15 mouse cellular contexts compared by ENCODE assay signal in the genomic region with DNA sequence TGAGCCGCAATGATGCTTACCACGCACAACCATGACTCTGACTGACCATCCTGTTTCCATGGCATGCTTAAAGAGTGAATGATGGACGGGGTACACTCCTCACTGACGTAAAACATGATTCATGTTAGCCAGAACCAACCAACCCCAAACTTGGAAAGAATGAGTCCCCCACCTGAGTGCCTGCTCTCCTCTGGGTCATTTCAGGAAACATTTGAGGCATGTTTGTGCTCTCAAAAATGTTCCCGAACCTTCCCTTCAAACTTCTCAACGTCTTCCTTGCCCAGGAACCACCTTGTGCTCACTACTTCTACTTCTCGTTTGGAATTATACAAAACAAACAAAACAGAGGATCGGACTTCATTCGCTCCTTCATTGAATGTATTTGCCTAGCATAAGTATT.
DNase-seq lines count a peak whose midpoint lies in the region; ATAC-seq and TF ChIP-seq lines count a peak whose summit lies in the region.
"Had no signal": no experiment of that assay in that cellular context is flagged by ENCODE, and none has a peak within 500 bp of the region (broad histone marks: within the 10 kb centered on the region; RNA-seq: fewer than 3 reads in every experiment).

No protein-coding gene starts in this region.

- H3K9ac ChIP-seq in hindbrain, embryonic 11.5 days (ENCODE audit: low read depth, low read length) = no peak overlapping the region
- H3K9ac ChIP-seq in hindbrain, embryonic 16.5 days (ENCODE audit: low read depth, low read length) = no peak overlapping the region
- no peak overlapping the region for H3K9ac ChIP-seq in neural tube, embryonic 14.5 days (replicated peaks; ENCODE audit: low read depth, low read length)
- no peak overlapping the region for H3K9ac ChIP-seq in hindbrain, postnatal 0 days (replicated peaks; ENCODE audit: low read length)
- H3K9ac ChIP-seq in midbrain, embryonic 16.5 days (ENCODE audit: low read depth, low read length) = no peak overlapping the region

- ATAC-seq in hindbrain, embryonic 11.5 days (ENCODE audit: low FRiP score) = no peak
- no peak for ATAC-seq in hindbrain, embryonic 16.5 days
- ATAC-seq in neural tube, embryonic 14.5 days (ENCODE audit: low read depth) = no peak
- ATAC-seq in hindbrain, postnatal 0 days = no peak
- ATAC-seq in midbrain, embryonic 16.5 days = no peak
- ATAC-seq: Patski had no signal

- 59% methylated on average over 9 of the region's 9 CpGs for WGBS in hindbrain, embryonic 11.5 days
- WGBS in hindbrain, embryonic 16.5 days = 65% methylated on average over 9 of the region's 9 CpGs
- WGBS in neural tube, embryonic 14.5 days = 65% methylated on average over 9 of the region's 9 CpGs
- WGBS in hindbrain, postnatal 0 days = 64% methylated on average over 9 of the region's 9 CpGs
- 62% methylated on average over 9 of the region's 9 CpGs for WGBS in midbrain, embryonic 16.5 days

- no peak for TF ChIP-seq CTCF in hindbrain, postnatal 0 days (IDR thresholded peaks at IDR 0.05; ENCODE audit: low read depth)

- no peaks in the 10 kb centered on the region for H3K27me3 ChIP-seq in hindbrain, embryonic 11.5 days (ENCODE audit: control insufficient read depth, insufficient read depth, low read length)
- H3K27me3 ChIP-seq in hindbrain, embryonic 16.5 days (replicated peaks; ENCODE audit: control insufficient read depth, insufficient read depth, low read length) = no peaks in the 10 kb centered on the region
- H3K27me3 ChIP-seq in neural tube, embryonic 14.5 days (ENCODE audit: control insufficient read depth, insufficient read depth, low read length) = no peaks in the 10 kb centered on the region
- no peaks in the 10 kb centered on the region for H3K27me3 ChIP-seq in hindbrain, postnatal 0 days (ENCODE audit: insufficient read depth, low read length)
- H3K27me3 ChIP-seq in midbrain, embryonic 16.5 days (ENCODE audit: control insufficient read depth, insufficient read depth, low read depth, low read length) = no peaks in the 10 kb centered on the region
- H3K27me3 ChIP-seq: Patski had no signal

- peaks cover 13% of the 10 kb centered on the region for H3K4me1 ChIP-seq in hindbrain, embryonic 11.5 days (replicated peaks; ENCODE audit: control insufficient read depth, insufficient read depth, low read length)
- peaks cover 30% of the 10 kb centered on the region for H3K4me1 ChIP-seq in hindbrain, embryonic 16.5 days (ENCODE audit: control insufficient read depth, insufficient read depth, low read depth, low read length)
- peaks cover 11% of the 10 kb centered on the region for H3K4me1 ChIP-seq in neural tube, embryonic 14.5 days (ENCODE audit: control insufficient read depth, insufficient read depth, low read length)
- peaks cover 23% of the 10 kb centered on the region for H3K4me1 ChIP-seq in hindbrain, postnatal 0 days (ENCODE audit: insufficient read depth, low read length)
- peaks cover 33% of the 10 kb centered on the region for H3K4me1 ChIP-seq in midbrain, embryonic 16.5 days (ENCODE audit: control insufficient read depth, insufficient read depth, low read length)

- H3K4me2 ChIP-seq in hindbrain, embryonic 11.5 days (replicated peaks; ENCODE audit: low read depth, low read length) = no peak overlapping the region
- no peak overlapping the region for H3K4me2 ChIP-seq in hindbrain, embryonic 16.5 days (ENCODE audit: low read length)
- no peak overlapping the region; the same call in 1 of the 2 replicates for H3K4me2 ChIP-seq in neural tube, embryonic 14.5 days (ENCODE audit: low read depth, low read length)
- no peak overlapping the region for H3K4me2 ChIP-seq in hindbrain, postnatal 0 days (ENCODE audit: low read depth, low read length)
- H3K4me2 ChIP-seq in midbrain, embryonic 16.5 days (ENCODE audit: low read length) = no peak overlapping the region

- no peaks in the 10 kb centered on the region for H3K36me3 ChIP-seq in hindbrain, embryonic 11.5 days (ENCODE audit: control insufficient read depth, insufficient read depth, low read length)
- H3K36me3 ChIP-seq in hindbrain, embryonic 16.5 days (ENCODE audit: control insufficient read depth, insufficient read depth, low read length) = no peaks in the 10 kb centered on the region
- H3K36me3 ChIP-seq in neural tube, embryonic 14.5 days (ENCODE audit: control insufficient read depth, insufficient read depth, low read length) = no peaks in the 10 kb centered on the region
- no peaks in the 10 kb centered on the region for H3K36me3 ChIP-seq in hindbrain, postnatal 0 days (ENCODE audit: insufficient read depth, low read length)
- H3K36me3 ChIP-seq in midbrain, embryonic 16.5 days (ENCODE audit: control insufficient read depth, insufficient read depth, low read length) = no peaks in the 10 kb centered on the region

- H3K27ac ChIP-seq in hindbrain, embryonic 11.5 days (ENCODE audit: low read depth, low read length) = peak overlapping the region; percentile 97; the same call in 1 of the 2 replicates
- H3K27ac ChIP-seq in hindbrain, embryonic 16.5 days (ENCODE audit: low read depth, low read length) = no peak overlapping the region
- H3K27ac ChIP-seq in neural tube, embryonic 14.5 days (ENCODE audit: low read depth, low read length) = peak overlapping the region; percentile 34; the same call in 1 of the 2 replicates
- peak overlapping the region; percentile 93; the same call in 1 of the 2 replicates for H3K27ac ChIP-seq in hindbrain, postnatal 0 days
- 0 out of 2 replicates have a peak overlapping the region, but pooled peaks have one; percentile 6 for H3K27ac ChIP-seq in midbrain, embryonic 16.5 days (ENCODE audit: low read length)

- no peaks in the 10 kb centered on the region for H3K9me3 ChIP-seq in hindbrain, embryonic 11.5 days (ENCODE audit: control insufficient read depth, low read length)
- H3K9me3 ChIP-seq in hindbrain, embryonic 16.5 days (ENCODE audit: control insufficient read depth, low read length) = no peaks in the 10 kb centered on the region
- no peaks in the 10 kb centered on the region for H3K9me3 ChIP-seq in neural tube, embryonic 14.5 days (ENCODE audit: control insufficient read depth, low read length)
- no peaks in the 10 kb centered on the region for H3K9me3 ChIP-seq in hindbrain, postnatal 0 days (ENCODE audit: low read length)
- no peaks in the 10 kb centered on the region for H3K9me3 ChIP-seq in midbrain, embryonic 16.5 days (replicated peaks; ENCODE audit: control insufficient read depth, low read length, poor library complexity, severe bottlenecking)

- peak; percentile 13 for DNase-seq in hindbrain, embryonic 11.5 days (ENCODE audit: low spot score)
- DNase-seq in neural tube, embryonic 10.5 days (ENCODE audit: extremely low spot score, low spot score) = no peak
- DNase-seq in hindbrain, postnatal 0 days (ENCODE audit: low spot score) = no peak
- DNase-seq in ovary, postnatal 10 days (ENCODE audit: low spot score) = no peak
- DNase-seq in right cerebral cortex, postnatal 36 days (ENCODE audit: low spot score in 2 of 2) = no peak
- DNase-seq: adrenal gland, adult 8-10 months; cerebellum, postnatal 14 days; heart, postnatal 4 days; kidney, adult 8-10 months; layer of hippocampus, adult 9-11 months; lung, postnatal 14 days had no signal

- no peak overlapping the region for H3K4me3 ChIP-seq in hindbrain, embryonic 11.5 days (ENCODE audit: low read depth, low read length)
- H3K4me3 ChIP-seq in hindbrain, embryonic 16.5 days (ENCODE audit: low read length) = no peak overlapping the region
- H3K4me3 ChIP-seq in neural tube, embryonic 14.5 days (ENCODE audit: low read depth, low read length) = no peak overlapping the region
- no peak overlapping the region for H3K4me3 ChIP-seq in hindbrain, postnatal 0 days (ENCODE audit: low read length)
- H3K4me3 ChIP-seq in midbrain, embryonic 16.5 days (ENCODE audit: low read depth, low read length) = no peak overlapping the region
